Mouse (Mus musculus) erythroblast, adult 5-6 weeks (primary cell): ENCODE measurements around the gene Gm4792. TPM values are rescaled to one million over a fixed set of nuclear protein-coding genes. Genes with fewer than 3 reads are reported as not detected.

Experiments
- ATAC-seq: replicated peaks from 2 replicates; pipeline ENCODE4 v1.8.0; 2016; ENCODE audit warnings: moderate number of reproducible peaks, mild to moderate bottlenecking, moderate TSS enrichment, inconsistent platforms; ENCODE audit not compliant: poor library complexity, low FRiP score, severe bottlenecking
- total RNA-seq, 2 experiments: library from RNA; stranded (forward) in 1 of 2; stranded (reverse) in 1 of 2; fragments of 150-400 nt in 1 of 2; fragments of 200-764, 138-1000 nt in 1 of 2; gene quantifications; 2 replicates each; pipeline versions ENCODE4 v1.2.3 to v1.2.4; 2015 to 2017; ENCODE audit warnings: low replicate concordance in 2 of 2

The Gm4792 gene
- total RNA-seq, 2 experiments from 2014 or later = not detected

DNA sequence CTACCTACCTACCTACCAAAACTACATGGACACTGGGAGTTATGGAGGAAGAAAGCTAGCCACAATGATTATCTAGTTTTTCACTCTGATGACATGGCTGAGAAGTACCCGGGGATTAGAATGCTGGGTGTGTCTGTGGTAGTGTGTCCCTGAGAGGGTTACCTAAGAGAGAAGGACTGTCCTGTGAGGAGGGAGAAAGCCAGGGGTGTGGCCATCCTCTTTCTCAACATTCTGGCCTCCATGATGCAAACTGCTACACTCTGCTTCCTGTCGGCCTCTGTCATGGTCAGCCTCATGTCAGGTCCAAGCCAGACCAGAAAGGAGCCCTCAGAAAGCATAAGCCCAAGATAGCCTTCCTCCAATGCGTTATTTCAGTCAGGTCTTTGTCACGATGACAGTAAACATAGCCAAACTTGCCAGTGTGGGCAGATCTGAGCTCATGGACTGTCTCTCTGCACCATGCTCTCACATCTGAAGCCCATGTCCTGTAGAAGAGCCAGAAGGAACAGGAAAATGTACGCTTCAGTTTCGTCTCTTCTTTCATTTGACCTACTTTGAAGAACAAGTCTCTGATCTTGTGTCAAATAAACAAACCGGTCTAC lies 50.7 kb downstream of the Gm4792 start:
- ATAC-seq = no peak

Other genes starting within 250 kb of the Gm4792 start
- 0.38 and 3.6 TPM in 2 replicates for gene Nr2c1, start 150.7 kb downstream of the Gm4792 start, total RNA-seq (2015; ENCODE audit: low replicate concordance)
- 1.1 and 2.8 TPM in 2 replicates for gene Nr2c1, start 150.7 kb downstream of the Gm4792 start, total RNA-seq (2017; ENCODE audit: low replicate concordance)
- gene Ndufa12, start 100.0 kb downstream of the Gm4792 start, total RNA-seq (2015; ENCODE audit: low replicate concordance) = 15.9 and 21.9 TPM in 2 replicates
- 31.1 and 65.5 TPM in 2 replicates for gene Ndufa12, start 100.0 kb downstream of the Gm4792 start, total RNA-seq (2017; ENCODE audit: low replicate concordance)
- 0.38 and 0.63 TPM in 2 replicates for gene Tmcc3, start 13.2 kb upstream of the Gm4792 start, total RNA-seq (2015; ENCODE audit: low replicate concordance)
- 0.34 and 0.42 TPM in 2 replicates for gene Tmcc3, start 13.2 kb upstream of the Gm4792 start, total RNA-seq (2017; ENCODE audit: low replicate concordance)